Mouse (Mus musculus): ENCODE results near the gene Gnb1.

GRCm38 (mm10) chr4:155573876-155574275 lies 82.7 kb downstream of the Gnb1 start:
- no peak for TF ChIP-seq CTCF (IDR thresholded peaks at IDR 0.05; ENCODE audit: control insufficient read depth, insufficient read depth, insufficient read length)
- TF ChIP-seq FOSL1 (IDR thresholded peaks at IDR 0.05; ENCODE audit: insufficient read depth, low read length, poor library complexity, severe bottlenecking) = no peak
- no peak for TF ChIP-seq USF1 (IDR thresholded peaks at IDR 0.05; ENCODE audit: low read depth)
- no peak for TF ChIP-seq MYOG (IDR thresholded peaks at IDR 0.05; ENCODE audit: control insufficient read depth, extremely low read depth, insufficient read length)
- TF ChIP-seq CEBPB (IDR thresholded peaks at IDR 0.05; ENCODE audit: low read depth) = no peak
- no peak for TF ChIP-seq MAX (IDR thresholded peaks at IDR 0.05)
